Mouse (Mus musculus) midbrain, embryonic 10.5 days (tissue): ENCODE results near the gene Med9. TPM values are rescaled to one million over a fixed set of nuclear protein-coding genes. Genes with fewer than 3 reads are reported as not detected.

Source experiments
- DNase-seq: peaks from one replicate; pipeline ENCODE4 v3.0.0-alpha.2; 2017; ENCODE audit warnings: low spot score
- H3K27ac ChIP-seq: fragments of 300-500 bp; sonication (generic); replicated peaks from 2 replicates; pipeline ENCODE4 v1.5.1; 2016; ENCODE audit warnings: mild to moderate bottlenecking
- H3K27me3 ChIP-seq: fragments of 300-500 bp; sonication (generic); 2 replicates; pipeline ENCODE4 v1.6.1; 2016; ENCODE audit warnings: low read depth, mild to moderate bottlenecking; ENCODE audit not compliant: poor library complexity, severe bottlenecking
- H3K36me3 ChIP-seq: fragments of 300-500 bp; sonication (generic); 2 replicates; pipeline ENCODE4 v1.6.1; 2016; ENCODE audit warnings: mild to moderate bottlenecking, moderate library complexity
- H3K4me1 ChIP-seq: fragments of 300-500 bp; sonication (generic); 2 replicates; pipeline ENCODE4 v1.6.1; 2016
- H3K4me3 ChIP-seq: fragments of 300-500 bp; sonication (generic); 2 replicates; pipeline ENCODE4 v1.5.1; 2016; ENCODE audit warnings: mild to moderate bottlenecking, moderate library complexity
- H3K9me3 ChIP-seq: fragments of 300-500 bp; sonication (generic); replicated peaks from 2 replicates; pipeline ENCODE4 v1.6.1; 2016; ENCODE audit warnings: mild to moderate bottlenecking
- WGBS: fragments of 180-500 bp; shearing (Covaris S2); methylation state at CpG from one replicate; pipeline ENCODE4 v1.1.7; 2016; 5-methylcytosine and 5-hydroxymethylcytosine counted together
- polyA plus RNA-seq: library from polyadenylated mRNA; unstranded; fragments of >200 nt; fragmentation: Nextera tagmentation; extraction: Ambion mirVana; gene quantifications from 2 replicates; pipeline ENCODE4 v1.2.1, GENCODE M21; 2016

Gene Med9
- polyA plus RNA-seq, 1 experiment from 2014 or later: 55.9 TPM

- peaks cover 21% of the 10 kb centered on the region for H3K4me1 ChIP-seq
- no peak for DNase-seq
- 52% methylated on average over 2 of the region's 2 CpGs for WGBS
- peaks cover 34% of the 10 kb centered on the region; the same call in 1 of the 2 replicates for H3K27me3 ChIP-seq
- H3K36me3 ChIP-seq: no peaks in the 10 kb centered on the region
- 0 out of 2 replicates have a peak overlapping the region, but pooled peaks have one; percentile 18 for H3K27ac ChIP-seq
- no peak overlapping the region for H3K4me3 ChIP-seq
- no peaks in the 10 kb centered on the region for H3K9me3 ChIP-seq
Measured at GRCm38 (mm10) chr11:59971691-59972090, 23.7 kb downstream of the Med9 start.

GRCm38 (mm10) chr11:59973389-59973788, 25.4 kb downstream of the Med9 start:
- Histone ChIP-seq H3K4me3 (no peak overlapping the region), H3K27ac (no peak overlapping the region), H3K4me1 (peaks cover 21% of the 10 kb centered on the region), H3K36me3 (no peaks in the 10 kb centered on the region), H3K9me3 (no peaks in the 10 kb centered on the region), H3K27me3 (peaks cover 39% of the 10 kb centered on the region; the same call in 1 of the 2 replicates)
- 89% methylated on average over 5 of the region's 5 CpGs for WGBS
- DNase-seq: no peak

GRCm38 (mm10) chr11:59975241-59975640, 27.2 kb downstream of the Med9 start:
- H3K4me3 ChIP-seq: no peak overlapping the region
- no peaks in the 10 kb centered on the region for H3K9me3 ChIP-seq
- peaks cover 21% of the 10 kb centered on the region for H3K4me1 ChIP-seq
- DNase-seq: no peak
- H3K27ac ChIP-seq: 0 out of 2 replicates have a peak overlapping the region, but pooled peaks have one; percentile 46
- H3K36me3 ChIP-seq: no peaks in the 10 kb centered on the region
- H3K27me3 ChIP-seq: peaks cover 39% of the 10 kb centered on the region
- whole genome bisulfite sequencing: 25% methylated on average over 10 of the region's 10 CpGs

- Histone ChIP-seq H3K27me3 (peaks cover 38% of the 10 kb centered on the region), H3K36me3 (no peaks in the 10 kb centered on the region), H3K9me3 (no peaks in the 10 kb centered on the region), H3K4me3 (no peak overlapping the region), H3K27ac (no peak overlapping the region), H3K4me1 (peaks cover 15% of the 10 kb centered on the region)
- WGBS: 84% methylated on average over 5 of the region's 5 CpGs
- DNase-seq: no peak
Measured at GRCm38 (mm10) chr11:59977831-59978230, 29.8 kb downstream of the Med9 start.

GRCm38 (mm10) chr11:59989406-59989805, 41.4 kb downstream of the Med9 start:
- Histone ChIP-seq H3K27ac (no peak overlapping the region), H3K27me3 (no peaks in the 10 kb centered on the region), H3K36me3 (no peaks in the 10 kb centered on the region), H3K4me1 (no peaks in the 10 kb centered on the region), H3K4me3 (no peak overlapping the region), H3K9me3 (no peaks in the 10 kb centered on the region)
- no peak for DNase-seq
- 80% methylated on average over 1 of the region's 1 CpGs for WGBS

GRCm38 (mm10) chr11:59991365-59991764, 43.4 kb downstream of the Med9 start:
- Histone ChIP-seq H3K4me3 (no peak overlapping the region), H3K9me3 (no peaks in the 10 kb centered on the region), H3K4me1 (no peaks in the 10 kb centered on the region), H3K27me3 (no peaks in the 10 kb centered on the region), H3K36me3 (no peaks in the 10 kb centered on the region), H3K27ac (no peak overlapping the region)
- 83% methylated on average over 8 of the region's 8 CpGs for WGBS
- DNase-seq: no peak

- H3K9me3 ChIP-seq: no peaks in the 10 kb centered on the region
- DNase-seq: no peak
- WGBS: 90% methylated on average over 9 of the region's 9 CpGs
- no peaks in the 10 kb centered on the region for H3K27me3 ChIP-seq
- no peaks in the 10 kb centered on the region for H3K4me1 ChIP-seq
- no peak overlapping the region for H3K4me3 ChIP-seq
- no peaks in the 10 kb centered on the region for H3K36me3 ChIP-seq
- no peak overlapping the region for H3K27ac ChIP-seq
Measured at GRCm38 (mm10) chr11:59994318-59994717, 46.3 kb downstream of the Med9 start.

GRCm38 (mm10) chr11:60001231-60001980, 53.4 kb downstream of the Med9 start:
- WGBS: 90% methylated on average over 5 of the region's 5 CpGs
- no peak overlapping the region for H3K27ac ChIP-seq
- no peaks in the 10 kb centered on the region for H3K4me1 ChIP-seq
- H3K27me3 ChIP-seq: no peaks in the 10 kb centered on the region
- H3K9me3 ChIP-seq: no peaks in the 10 kb centered on the region
- no peak overlapping the region for H3K4me3 ChIP-seq
- no peaks in the 10 kb centered on the region for H3K36me3 ChIP-seq
- no peak for DNase-seq

GRCm38 (mm10) chr11:60003811-60004210, 55.8 kb downstream of the Med9 start:
- no peaks in the 10 kb centered on the region for H3K27me3 ChIP-seq
- peaks cover 2% of the 10 kb centered on the region for H3K4me1 ChIP-seq
- no peak for DNase-seq
- H3K4me3 ChIP-seq: no peak overlapping the region
- H3K36me3 ChIP-seq: no peaks in the 10 kb centered on the region
- 82% methylated on average over 8 of the region's 8 CpGs for WGBS
- H3K9me3 ChIP-seq: no peaks in the 10 kb centered on the region
- no peak overlapping the region for H3K27ac ChIP-seq

GRCm38 (mm10) chr11:60004716-60005115, 56.7 kb downstream of the Med9 start:
- peaks cover 10% of the 10 kb centered on the region for H3K4me1 ChIP-seq
- no peak for DNase-seq
- H3K27ac ChIP-seq: no peak overlapping the region
- H3K4me3 ChIP-seq: no peak overlapping the region
- 77% methylated on average over 6 of the region's 6 CpGs for WGBS
- H3K27me3 ChIP-seq: no peaks in the 10 kb centered on the region
- no peaks in the 10 kb centered on the region for H3K9me3 ChIP-seq
- no peaks in the 10 kb centered on the region for H3K36me3 ChIP-seq

- Histone ChIP-seq H3K9me3 (no peaks in the 10 kb centered on the region), H3K4me3 (no peak overlapping the region), H3K27me3 (no peaks in the 10 kb centered on the region), H3K4me1 (peaks cover 16% of the 10 kb centered on the region), H3K27ac (no peak overlapping the region), H3K36me3 (no peaks in the 10 kb centered on the region)
- no peak for DNase-seq
- WGBS: 83% methylated on average over 3 of the region's 3 CpGs
Measured at GRCm38 (mm10) chr11:60005866-60006265, 57.9 kb downstream of the Med9 start.

GRCm38 (mm10) chr11:60009451-60009850, 61.4 kb downstream of the Med9 start:
- Histone ChIP-seq H3K4me1 (peaks cover 16% of the 10 kb centered on the region), H3K36me3 (no peaks in the 10 kb centered on the region), H3K27ac (no peak overlapping the region), H3K9me3 (no peaks in the 10 kb centered on the region), H3K27me3 (no peaks in the 10 kb centered on the region), H3K4me3 (no peak overlapping the region)
- WGBS: 77% methylated on average over 3 of the region's 3 CpGs
- DNase-seq: no peak

- 91% methylated on average over 3 of the region's 3 CpGs for WGBS
- H3K4me1 ChIP-seq: peaks cover 16% of the 10 kb centered on the region
- no peaks in the 10 kb centered on the region for H3K9me3 ChIP-seq
- no peak for DNase-seq
- H3K4me3 ChIP-seq: no peak overlapping the region
- no peaks in the 10 kb centered on the region for H3K27me3 ChIP-seq
- H3K27ac ChIP-seq: no peak overlapping the region
- H3K36me3 ChIP-seq: no peaks in the 10 kb centered on the region
Measured at GRCm38 (mm10) chr11:60011516-60011915, 63.5 kb downstream of the Med9 start.
